Mouse (Mus musculus) right cerebral cortex, postnatal 14 days (tissue): ENCODE measurements around the gene Zfp579.
"Not testable (repeated sequence)": the region's sequence is repeated elsewhere in the genome, so short reads cannot be mapped to it uniquely, and the experiment has no call there.

ENCODE experiments used
- DNase-seq: peaks from one replicate; pipeline ENCODE4 v3.0.0; 2022

The Zfp579 gene

GRCm38 (mm10) chr7:4996003-4996895, at the start of gene Zfp579:
Gene Zfp579, minus strand, starts transcription at chr7:4996158.
- DNase-seq, result peak; percentile 93

DNA sequence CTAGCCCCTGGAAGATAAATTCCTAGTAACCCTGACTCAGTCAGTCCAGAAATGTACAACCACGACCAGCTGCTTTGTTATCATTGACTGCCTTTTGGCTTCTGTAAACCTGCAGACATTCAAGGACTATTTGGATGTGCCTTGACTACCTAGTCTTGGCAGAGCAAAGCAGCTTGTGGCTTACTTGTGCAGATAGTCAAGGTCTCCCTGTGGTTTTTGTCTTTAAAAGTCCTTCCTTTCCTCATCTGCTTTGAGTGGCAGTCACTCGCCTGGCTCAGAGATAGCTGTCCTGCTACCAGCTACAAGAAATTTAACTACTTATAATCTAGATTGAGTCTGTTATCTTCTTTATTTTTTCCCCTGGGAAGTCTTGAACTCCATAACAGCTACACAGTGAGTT, 49.0 kb upstream of the Zfp579 start:
- DNase-seq, result no peak

DNA sequence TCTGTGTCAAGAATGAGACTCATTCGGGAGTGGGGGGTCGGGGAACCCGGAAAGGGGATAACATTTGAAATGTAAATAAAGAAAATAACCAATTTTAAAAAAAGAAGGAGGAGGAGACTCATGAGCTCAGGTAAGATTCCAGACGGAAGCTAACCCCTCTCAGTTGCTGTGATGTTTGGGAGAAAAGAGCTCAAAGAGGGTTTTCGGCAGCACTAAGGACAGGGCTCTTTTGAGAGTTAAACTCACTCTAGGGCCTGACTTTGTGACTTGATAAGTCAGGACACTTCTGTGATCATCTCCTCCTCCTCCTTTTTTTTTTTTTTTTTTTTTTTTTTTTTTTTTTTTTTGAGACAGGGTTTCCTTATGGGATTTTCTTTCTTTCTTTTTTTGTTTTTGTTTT, 43.0 kb upstream of the Zfp579 start:
- no peak for DNase-seq

GRCm38 (mm10) chr7:5038109-5038732, 42.3 kb upstream of the Zfp579 start, which contains the start of gene Zfp784:
Gene Zfp784, minus strand, starts transcription at chr7:5038446.
- DNase-seq, result peak; percentile 93

- no peak for DNase-seq
Observed at GRCm38 (mm10) chr7:5037467-5037866, 41.5 kb upstream of the Zfp579 start.

DNA sequence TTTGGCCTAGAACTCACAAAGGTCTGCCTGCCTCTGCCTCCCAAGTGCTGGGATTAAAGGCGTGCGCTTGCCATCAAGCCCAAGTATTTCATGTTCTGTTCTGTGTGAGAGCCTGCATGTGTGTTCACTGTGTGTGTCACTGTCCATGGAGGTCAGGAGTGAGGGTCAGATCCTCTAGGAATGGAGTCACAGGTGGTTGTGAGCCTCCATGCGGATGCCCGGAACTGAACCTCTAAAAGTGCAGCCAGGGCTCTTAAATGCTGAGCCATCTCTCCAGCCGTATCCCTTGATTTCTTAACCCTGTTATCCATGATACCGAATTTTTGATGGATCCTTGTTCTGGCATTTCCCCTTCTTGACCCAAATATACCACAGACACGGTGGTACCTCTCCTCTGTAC, 41.1 kb upstream of the Zfp579 start:
- DNase-seq, result no peak

DNA sequence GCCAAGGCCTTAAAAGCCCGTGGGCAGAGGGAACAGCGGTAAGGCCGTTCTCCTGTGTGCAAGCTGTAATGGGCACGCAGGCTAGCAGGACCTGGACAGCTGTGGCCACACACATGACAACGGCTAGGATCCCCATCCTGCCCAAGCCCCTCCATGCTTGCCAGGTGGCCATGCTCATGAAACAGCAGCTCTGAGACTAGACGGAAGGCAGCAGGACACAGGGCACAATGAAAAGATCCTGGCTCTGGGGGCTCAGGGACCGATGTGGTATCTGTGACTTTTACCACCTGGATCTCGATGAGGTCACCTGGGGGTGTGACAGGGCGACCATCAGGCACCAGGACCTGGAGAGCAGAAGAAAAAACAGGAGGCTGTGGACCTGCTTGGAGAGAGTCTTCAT, 40.2 kb upstream of the Zfp579 start:
- DNase-seq, result no peak

GRCm38 (mm10) chr7:5035628-5036027, 39.7 kb upstream of the Zfp579 start:
- DNase-seq, result no peak

DNA sequence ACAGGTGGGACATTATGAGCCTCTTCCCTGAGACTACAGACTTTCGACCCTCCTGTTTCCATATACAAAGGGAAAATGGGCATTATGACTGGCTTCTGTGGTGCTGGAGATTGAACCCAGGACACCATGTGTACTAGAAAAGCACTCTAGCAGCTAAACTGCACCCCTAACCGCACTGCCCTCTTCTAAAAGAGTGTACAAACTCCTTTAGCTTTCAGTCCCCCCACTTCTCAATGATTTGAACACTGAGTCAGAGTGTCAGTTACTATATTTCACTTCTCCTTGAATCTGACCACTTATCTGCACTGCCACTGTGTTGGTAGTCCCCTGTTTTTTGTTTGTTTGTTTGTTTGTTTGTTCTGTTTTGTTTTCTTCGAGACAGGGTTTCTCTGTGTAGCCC, 37.9 kb upstream of the Zfp579 start, which contains the start of gene 4632433K11Rik:
TSS of gene 4632433K11Rik (plus strand) at position 301 of the 400 bp plus-strand sequence.
- DNase-seq, result no peak

GRCm38 (mm10) chr7:5031496-5031895, 35.5 kb upstream of the Zfp579 start:
- DNase-seq, result no peak

- no peak for DNase-seq
Observed at GRCm38 (mm10) chr7:5030554-5031275, 34.8 kb upstream of the Zfp579 start.

GRCm38 (mm10) chr7:5029946-5030345, 34.0 kb upstream of the Zfp579 start:
- DNase-seq, result no peak

DNA sequence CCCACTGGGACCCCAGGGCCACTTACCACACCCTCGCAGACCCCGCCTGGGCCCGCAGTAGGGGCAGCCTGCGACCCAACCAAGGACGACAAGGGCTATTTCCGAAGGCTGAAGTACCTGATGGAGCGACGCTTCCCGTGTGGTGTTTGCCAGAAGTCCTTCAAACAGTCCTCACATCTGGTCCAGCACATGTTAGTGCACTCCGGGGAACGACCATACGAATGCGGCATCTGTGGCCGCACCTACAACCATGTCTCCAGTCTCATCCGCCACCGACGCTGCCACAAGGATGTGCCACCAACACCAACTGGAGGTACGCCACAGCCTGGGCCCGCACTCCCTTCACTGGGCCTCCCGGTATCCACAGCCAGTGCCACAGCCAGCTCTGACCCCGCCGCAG, 33.6 kb upstream of the Zfp579 start:
- DNase-seq, result no peak

DNA sequence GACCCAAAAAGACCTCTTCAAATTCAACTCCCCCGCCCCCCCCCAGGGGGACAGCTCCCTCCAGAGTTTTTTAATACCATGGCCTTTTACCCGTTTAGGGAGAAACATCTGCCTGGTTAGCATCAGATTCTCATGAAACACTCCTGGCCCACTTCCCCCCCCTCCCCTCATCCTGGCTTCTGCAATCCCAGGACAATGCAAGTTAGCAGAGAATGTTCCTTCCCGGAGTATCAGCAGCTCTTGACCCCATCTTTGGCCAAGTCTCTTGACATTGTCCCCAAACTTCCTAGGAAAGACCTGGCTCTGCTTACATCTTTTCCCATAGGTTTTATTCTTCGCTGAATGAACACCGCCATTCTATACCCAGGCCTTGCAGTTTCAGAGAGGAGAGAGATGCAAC, 25.2 kb upstream of the Zfp579 start:
- DNase-seq, result no peak

DNA sequence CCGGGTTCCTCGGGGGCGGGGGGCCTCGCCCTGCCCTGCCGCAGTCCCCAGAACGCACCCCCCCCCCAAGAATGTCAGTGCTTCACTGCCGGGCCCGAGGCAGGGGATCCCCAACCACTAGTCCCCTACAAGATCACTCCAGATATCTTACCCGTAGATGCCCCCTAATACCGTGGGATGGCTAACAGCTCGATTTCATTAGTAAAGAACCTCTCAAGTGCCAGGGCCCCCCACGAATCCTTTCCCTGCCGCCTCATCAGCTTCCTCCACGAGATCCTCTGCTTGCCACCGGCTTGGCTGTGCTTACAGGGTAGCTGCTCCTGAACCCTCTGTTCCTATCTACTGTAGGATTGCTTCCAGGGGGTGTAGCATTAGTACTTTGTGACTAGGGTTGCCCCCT, 24.7 kb upstream of the Zfp579 start:
- DNase-seq, result no peak

DNA sequence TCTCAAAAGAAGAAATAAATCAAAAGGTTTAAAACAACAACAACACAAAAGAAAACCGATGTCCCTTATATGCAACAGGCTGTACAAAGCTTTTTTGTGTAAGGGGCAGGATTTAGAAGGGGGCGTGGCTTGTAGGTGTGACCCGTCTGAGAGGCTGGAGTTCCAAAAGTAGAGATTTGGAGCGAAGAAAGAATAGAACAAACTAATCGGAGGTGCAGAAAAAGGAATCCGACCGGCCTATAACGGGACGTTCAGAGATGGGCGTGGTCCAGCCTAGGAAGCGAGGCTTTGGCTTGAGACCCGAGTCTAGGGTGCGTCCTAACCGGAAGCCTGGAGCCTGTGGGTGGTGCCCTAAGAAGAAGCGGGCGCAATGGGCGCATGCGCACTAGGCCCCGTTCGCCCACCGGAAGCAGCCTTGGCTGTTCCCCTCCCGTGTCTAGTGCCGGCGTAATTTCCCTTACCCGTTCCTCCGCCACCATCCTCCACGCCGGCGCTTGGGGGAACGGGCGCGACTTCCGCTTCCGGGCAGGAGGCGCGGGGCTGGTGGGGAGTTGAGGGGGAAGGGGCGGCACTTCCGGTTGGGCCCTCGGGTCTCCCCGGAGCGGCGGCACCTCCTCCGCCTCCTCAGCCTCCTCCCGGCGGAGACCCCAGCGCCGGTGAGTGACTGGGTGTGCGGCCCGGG, 24.2 kb upstream of the Zfp579 start, which contains the start of the genes Zfp865 and Ccdc106:
TSS of gene Zfp865 (plus strand) at position 377 of the 682 bp plus-strand sequence.
TSS of gene Ccdc106 (plus strand) at position 554 of the 682 bp plus-strand sequence.
- DNase-seq, result peak; percentile 100

GRCm38 (mm10) chr7:5019576-5019975, 23.6 kb upstream of the Zfp579 start:
- not testable (repeated sequence) for DNase-seq

DNA sequence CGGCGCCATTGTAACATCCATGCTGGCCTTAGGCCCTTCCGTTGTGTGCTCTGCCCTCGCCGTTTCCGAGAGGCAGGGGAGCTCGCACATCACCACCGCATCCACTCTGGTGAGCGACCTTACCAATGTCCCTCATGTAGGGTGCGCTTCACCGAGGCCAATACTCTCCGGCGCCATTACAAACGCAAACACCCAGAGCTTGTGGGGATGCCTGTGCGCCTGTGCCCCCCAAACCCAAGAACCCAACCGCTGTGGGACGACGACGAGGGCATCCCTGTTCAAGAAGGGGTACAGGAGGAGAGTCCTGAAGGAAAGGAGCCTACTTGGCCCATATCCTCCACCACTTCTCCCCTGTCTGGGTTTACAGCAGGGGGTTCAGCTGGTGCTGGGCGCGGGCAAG, 22.0 kb upstream of the Zfp579 start:
- no peak for DNase-seq

GRCm38 (mm10) chr7:5017352-5017751, 21.4 kb upstream of the Zfp579 start:
- peak; percentile 47 for DNase-seq

DNA sequence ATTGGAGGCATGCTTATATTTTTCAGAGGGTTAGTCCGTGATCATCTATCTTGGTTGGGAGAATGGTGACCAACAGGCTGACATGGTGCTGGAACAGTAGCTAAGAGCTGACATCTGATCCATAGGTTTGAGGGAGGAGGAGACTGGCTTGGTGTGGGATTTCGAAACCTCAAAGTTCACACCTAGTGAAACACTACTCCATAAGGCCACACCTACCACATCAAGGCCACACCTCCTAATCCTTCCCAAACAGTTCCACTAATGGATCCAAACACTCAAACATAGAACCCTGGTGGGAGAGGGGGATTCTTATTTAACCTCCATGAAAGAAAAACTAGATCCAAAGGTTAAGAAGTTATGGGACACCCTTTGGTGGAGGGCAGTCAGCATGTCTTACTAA, 21.0 kb upstream of the Zfp579 start:
- DNase-seq, result no peak

DNA sequence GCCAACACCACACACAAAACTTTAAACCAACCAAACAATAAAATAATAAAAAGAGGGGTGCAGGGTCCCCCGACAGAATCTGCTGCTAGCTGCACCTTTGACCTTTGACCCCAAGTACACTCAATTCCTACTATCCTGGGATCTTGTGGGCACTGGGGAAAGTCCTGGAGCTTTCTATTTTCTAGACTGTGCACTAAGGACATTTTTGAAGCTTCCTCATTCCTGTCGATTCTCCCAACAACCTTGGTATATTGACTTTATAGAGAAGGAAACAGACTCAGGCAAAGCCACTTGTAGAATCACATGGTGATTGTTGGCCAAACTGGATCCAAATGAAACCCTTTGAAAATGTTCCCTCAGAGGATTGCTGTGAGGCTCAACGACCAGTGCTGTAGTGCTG, 20.1 kb upstream of the Zfp579 start:
- DNase-seq, result no peak

DNA sequence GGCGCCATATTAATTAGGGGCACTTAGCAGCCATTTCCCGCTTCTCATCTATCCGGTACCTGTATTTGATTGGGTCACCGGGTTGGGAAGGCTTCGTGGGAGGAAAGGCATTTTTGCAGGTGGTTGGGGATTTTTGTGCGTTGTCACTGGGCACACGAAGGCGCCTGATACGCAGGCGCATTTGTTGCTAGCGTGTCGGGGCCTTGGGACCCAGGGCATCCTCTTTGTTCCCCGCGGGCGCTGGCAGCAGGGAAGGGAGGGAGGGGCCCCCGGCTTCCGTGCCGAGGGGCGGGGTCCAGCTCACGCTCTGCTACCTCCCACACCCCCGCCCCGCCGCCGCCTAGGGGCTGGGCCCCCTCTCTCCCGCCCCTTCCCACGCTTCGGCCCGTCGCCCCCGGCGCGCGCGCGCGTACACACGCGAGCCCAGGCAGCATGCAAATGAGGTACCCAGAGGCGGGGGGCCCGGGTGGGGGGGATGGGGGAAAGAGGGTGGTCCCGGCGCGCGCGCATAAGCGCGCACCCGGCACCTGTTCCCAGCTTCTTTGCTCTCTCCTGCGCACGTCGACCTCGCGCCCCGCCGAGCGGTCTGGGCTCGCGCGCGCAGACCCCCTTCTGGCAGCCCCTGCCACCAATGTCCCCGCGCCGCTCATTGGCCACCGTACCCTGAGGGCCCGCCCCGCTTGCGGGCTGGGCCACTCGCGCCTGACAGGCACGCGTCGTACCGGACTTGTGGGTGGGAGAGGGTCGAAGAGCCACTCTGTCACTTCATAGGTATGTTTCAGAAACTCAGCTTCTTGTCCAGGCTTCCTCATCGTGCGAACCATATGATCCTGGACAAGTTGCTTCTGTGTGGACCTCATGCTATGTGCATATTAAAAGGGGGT, 19.4 kb upstream of the Zfp579 start, which contains the start of gene Gm44973:
TSS of gene Gm44973 (plus strand) at position 379 of the 884 bp plus-strand sequence.
- peak; percentile 92 for DNase-seq
